Mouse (Mus musculus): ENCODE data around the gene Rgs19. TPM values are rescaled to one million over a fixed set of nuclear protein-coding genes. Genes with fewer than 3 reads are reported as not detected.
A peak's percentile ranks its signal among the peaks of the same experiment; 100 is the strongest.

The Rgs19 gene
- polyA plus RNA-seq, 2 experiments: 92.8 to 124 TPM

GRCm38 (mm10) chr2:181720061-181720460 is 26.3 kb upstream of the Rgs19 start:
- no peak overlapping the region for H3K4me2 ChIP-seq (replicated peaks; ENCODE audit: low read depth, low read length, severe bottlenecking)
- no peak overlapping the region for H3K27ac ChIP-seq (replicated peaks; ENCODE audit: low read depth, low read length)
- ATAC-seq (ENCODE audit: low FRiP score, low read depth) (no peak), DNase-seq (ENCODE audit: low spot score) (no peak)
- H3K36me3 ChIP-seq (ENCODE audit: control insufficient read depth, insufficient read depth, low read length): no peaks in the 10 kb centered on the region
- WGBS: 30% methylated on average over 3 of the region's 3 CpGs
- no peak overlapping the region for H3K9ac ChIP-seq (ENCODE audit: low read depth, low read length, severe bottlenecking)
- H3K4me1 ChIP-seq (ENCODE audit: control insufficient read depth, insufficient read depth, low read length): no peaks in the 10 kb centered on the region; the same call in 1 of the 2 replicates
- no peaks in the 10 kb centered on the region for H3K9me3 ChIP-seq (ENCODE audit: control insufficient read depth, low read length)
- H3K27me3 ChIP-seq (ENCODE audit: control insufficient read depth, insufficient read depth, low read length): no peaks in the 10 kb centered on the region
- H3K4me3 ChIP-seq (replicated peaks; ENCODE audit: low read length): no peak overlapping the region
- TF ChIP-seq POLR2A (IDR thresholded peaks at IDR 0.05; ENCODE audit: borderline replicate concordance, extremely low read depth, insufficient read depth, insufficient read length): no peak

- no peak overlapping the region for H3K9ac ChIP-seq (ENCODE audit: low read depth, low read length, severe bottlenecking)
- H3K4me3 ChIP-seq (replicated peaks; ENCODE audit: low read length): no peak overlapping the region
- H3K4me2 ChIP-seq (replicated peaks; ENCODE audit: low read depth, low read length, severe bottlenecking): no peak overlapping the region
- DNase-seq (ENCODE audit: low spot score): no peak
- ATAC-seq (ENCODE audit: low FRiP score, low read depth): no peak
- no peaks in the 10 kb centered on the region for H3K9me3 ChIP-seq (ENCODE audit: control insufficient read depth, low read length)
- H3K36me3 ChIP-seq (ENCODE audit: control insufficient read depth, insufficient read depth, low read length): no peaks in the 10 kb centered on the region
- no peak overlapping the region for H3K27ac ChIP-seq (replicated peaks; ENCODE audit: low read depth, low read length)
- 40% methylated on average over 3 of the region's 3 CpGs for WGBS
- TF ChIP-seq POLR2A (IDR thresholded peaks at IDR 0.05; ENCODE audit: borderline replicate concordance, extremely low read depth, insufficient read depth, insufficient read length): no peak
- no peaks in the 10 kb centered on the region; the same call in 1 of the 2 replicates for H3K4me1 ChIP-seq (ENCODE audit: control insufficient read depth, insufficient read depth, low read length)
- H3K27me3 ChIP-seq (ENCODE audit: control insufficient read depth, insufficient read depth, low read length): no peaks in the 10 kb centered on the region
These were observed 23.2 kb upstream of the Rgs19 start for GRCm38 (mm10) chr2:181716991-181717390.

- H3K9me3 ChIP-seq (ENCODE audit: control insufficient read depth, low read length): no peaks in the 10 kb centered on the region
- H3K4me2 ChIP-seq (replicated peaks; ENCODE audit: low read depth, low read length, severe bottlenecking): no peak overlapping the region
- no peaks in the 10 kb centered on the region for H3K36me3 ChIP-seq (ENCODE audit: control insufficient read depth, insufficient read depth, low read length)
- H3K9ac ChIP-seq (ENCODE audit: low read depth, low read length, severe bottlenecking): no peak overlapping the region
- no peaks in the 10 kb centered on the region for H3K27me3 ChIP-seq (ENCODE audit: control insufficient read depth, insufficient read depth, low read length)
- no peaks in the 10 kb centered on the region; the same call in 1 of the 2 replicates for H3K4me1 ChIP-seq (ENCODE audit: control insufficient read depth, insufficient read depth, low read length)
- WGBS: 72% methylated on average over 3 of the region's 3 CpGs
- ATAC-seq (ENCODE audit: low FRiP score, low read depth) (no peak), DNase-seq (ENCODE audit: low spot score) (no peak)
- H3K27ac ChIP-seq (replicated peaks; ENCODE audit: low read depth, low read length): no peak overlapping the region
- TF ChIP-seq POLR2A (IDR thresholded peaks at IDR 0.05; ENCODE audit: borderline replicate concordance, extremely low read depth, insufficient read depth, insufficient read length): no peak
- H3K4me3 ChIP-seq (replicated peaks; ENCODE audit: low read length): no peak overlapping the region
These were observed 21.6 kb upstream of the Rgs19 start for GRCm38 (mm10) chr2:181715382-181715781.

GRCm38 (mm10) chr2:181714903-181715326 is 21.1 kb upstream of the Rgs19 start, which contains the start of gene Oprl1:
TSS of gene Oprl1 (plus strand) at chr2:181715016.
- ATAC-seq (ENCODE audit: low FRiP score, low read depth) (no peak), DNase-seq (ENCODE audit: low spot score) (no peak)
- H3K4me3 ChIP-seq (replicated peaks; ENCODE audit: low read length): no peak within 1 kb of the TSS
- H3K36me3 ChIP-seq (ENCODE audit: control insufficient read depth, insufficient read depth, low read length): no peaks in the 10 kb centered on the region
- no peaks in the 10 kb centered on the region for H3K9me3 ChIP-seq (ENCODE audit: control insufficient read depth, low read length)
- no peak within 1 kb of the TSS for H3K27ac ChIP-seq (replicated peaks; ENCODE audit: low read depth, low read length)
- H3K4me1 ChIP-seq (ENCODE audit: control insufficient read depth, insufficient read depth, low read length): no peaks in the 10 kb centered on the region; the same call in 1 of the 2 replicates
- no peaks in the 10 kb centered on the region for H3K27me3 ChIP-seq (ENCODE audit: control insufficient read depth, insufficient read depth, low read length)
- no peak for TF ChIP-seq POLR2A (IDR thresholded peaks at IDR 0.05; ENCODE audit: borderline replicate concordance, extremely low read depth, insufficient read depth, insufficient read length)
- H3K4me2 ChIP-seq (replicated peaks; ENCODE audit: low read depth, low read length, severe bottlenecking): peak within 1 kb of the TSS; percentile 31; the same call in 1 of the 2 replicates
- 3% methylated on average over 7 of the region's 7 CpGs for WGBS
- H3K9ac ChIP-seq (ENCODE audit: low read depth, low read length, severe bottlenecking): no peak within 1 kb of the TSS

- no peaks in the 10 kb centered on the region; the same call in 1 of the 2 replicates for H3K4me1 ChIP-seq (ENCODE audit: control insufficient read depth, insufficient read depth, low read length)
- no peak overlapping the region for H3K4me3 ChIP-seq (replicated peaks; ENCODE audit: low read length)
- no peak overlapping the region for H3K9ac ChIP-seq (ENCODE audit: low read depth, low read length, severe bottlenecking)
- DNase-seq (ENCODE audit: low spot score) (no peak), ATAC-seq (ENCODE audit: low FRiP score, low read depth) (no peak)
- H3K27me3 ChIP-seq (ENCODE audit: control insufficient read depth, insufficient read depth, low read length): no peaks in the 10 kb centered on the region
- no peak overlapping the region for H3K4me2 ChIP-seq (replicated peaks; ENCODE audit: low read depth, low read length, severe bottlenecking)
- no peaks in the 10 kb centered on the region for H3K36me3 ChIP-seq (ENCODE audit: control insufficient read depth, insufficient read depth, low read length)
- no peak overlapping the region for H3K27ac ChIP-seq (replicated peaks; ENCODE audit: low read depth, low read length)
- TF ChIP-seq POLR2A (IDR thresholded peaks at IDR 0.05; ENCODE audit: borderline replicate concordance, extremely low read depth, insufficient read depth, insufficient read length): no peak
- H3K9me3 ChIP-seq (ENCODE audit: control insufficient read depth, low read length): no peaks in the 10 kb centered on the region
- 87% methylated on average over 1 of the region's 1 CpGs for WGBS
These were observed 20.0 kb upstream of the Rgs19 start for GRCm38 (mm10) chr2:181713749-181714148.

- no peak overlapping the region for H3K4me2 ChIP-seq (replicated peaks; ENCODE audit: low read depth, low read length, severe bottlenecking)
- DNase-seq (ENCODE audit: low spot score) (no peak), ATAC-seq (ENCODE audit: low FRiP score, low read depth) (no peak)
- no peak overlapping the region for H3K27ac ChIP-seq (replicated peaks; ENCODE audit: low read depth, low read length)
- no peak overlapping the region for H3K9ac ChIP-seq (ENCODE audit: low read depth, low read length, severe bottlenecking)
- H3K4me1 ChIP-seq (ENCODE audit: control insufficient read depth, insufficient read depth, low read length): no peaks in the 10 kb centered on the region
- no peaks in the 10 kb centered on the region for H3K36me3 ChIP-seq (ENCODE audit: control insufficient read depth, insufficient read depth, low read length)
- no peaks in the 10 kb centered on the region for H3K9me3 ChIP-seq (ENCODE audit: control insufficient read depth, low read length)
- no peak overlapping the region for H3K4me3 ChIP-seq (replicated peaks; ENCODE audit: low read length)
- WGBS: 39% methylated on average over 4 of the region's 4 CpGs
- H3K27me3 ChIP-seq (ENCODE audit: control insufficient read depth, insufficient read depth, low read length): no peaks in the 10 kb centered on the region
- TF ChIP-seq POLR2A (IDR thresholded peaks at IDR 0.05; ENCODE audit: borderline replicate concordance, extremely low read depth, insufficient read depth, insufficient read length): no peak
These were observed 12.9 kb upstream of the Rgs19 start for GRCm38 (mm10) chr2:181706668-181707067.

Measured in limb, embryonic 14.5 days (tissue).